Mouse (Mus musculus): ENCODE data around the gene Myo3b. TPM values are rescaled to one million over a fixed set of nuclear protein-coding genes. Genes with fewer than 3 reads are reported as not detected.

The Myo3b gene
- polyA plus RNA-seq, 1 experiment from 2014 or later, result not detected

DNA sequence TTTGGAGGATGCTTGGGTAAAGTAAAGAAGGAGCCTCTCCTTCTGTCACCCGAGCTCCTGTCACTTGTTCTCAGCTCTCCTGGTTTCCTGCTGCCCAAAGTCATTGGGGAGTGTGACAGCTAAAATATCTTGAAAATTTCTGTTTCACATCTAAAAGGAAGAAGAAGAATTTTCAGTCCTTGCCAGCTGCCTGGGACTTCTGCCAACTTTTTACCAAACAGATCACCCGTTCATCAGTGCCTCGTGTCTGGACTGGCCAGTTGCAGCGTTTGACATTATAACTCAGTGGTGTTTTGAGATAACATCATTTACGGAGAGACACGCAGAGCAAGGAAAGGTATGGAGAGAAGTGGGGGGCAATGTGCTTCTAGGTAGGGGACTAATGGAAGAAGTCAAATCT lies 20.7 kb upstream of the Myo3b start:
- 94% methylated on average over 6 of the region's 6 CpGs for WGBS
- Histone ChIP-seq H3K27ac (ENCODE audit: low read depth, low read length) (no peak overlapping the region), H3K27me3 (ENCODE audit: control insufficient read depth, insufficient read depth, low read length) (no peaks in the 10 kb centered on the region), H3K36me3 (ENCODE audit: control insufficient read depth, insufficient read depth, low read length) (peaks cover 6% of the 10 kb centered on the region), H3K4me1 (ENCODE audit: control insufficient read depth, insufficient read depth, low read length) (no peaks in the 10 kb centered on the region), H3K4me3 (ENCODE audit: low read depth, low read length) (no peak overlapping the region), H3K4me2 (no peak overlapping the region), H3K9me3 (ENCODE audit: control insufficient read depth, low read length) (no peaks in the 10 kb centered on the region), H3K9ac (ENCODE audit: low read length) (no peak overlapping the region)
- no peak for DNase-seq (ENCODE audit: low spot score, missing footprints)
- no peak for ATAC-seq (ENCODE audit: low FRiP score)

DNA sequence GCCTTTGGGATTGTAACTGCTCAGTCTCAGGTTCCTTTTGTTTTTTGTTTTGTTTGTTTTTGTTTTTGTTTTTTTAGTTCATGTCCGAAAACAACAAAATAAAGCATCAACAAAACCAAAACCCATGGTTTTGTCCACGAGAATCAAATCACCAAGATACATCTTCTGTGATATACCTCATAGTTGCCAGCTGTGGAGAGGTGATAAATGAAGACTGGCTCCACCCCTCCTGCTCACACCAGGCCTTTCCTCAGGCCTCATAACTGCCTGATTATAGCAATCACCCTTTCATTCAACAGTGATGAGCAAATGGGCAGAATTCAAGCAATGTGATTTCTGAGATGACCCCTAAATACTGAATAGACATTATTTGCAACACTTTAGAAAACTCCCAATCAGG lies 14.5 kb upstream of the Myo3b start:
- H3K9ac ChIP-seq (ENCODE audit: low read length), result no peak overlapping the region
- H3K4me3 ChIP-seq (ENCODE audit: low read depth, low read length), result no peak overlapping the region
- no peak for DNase-seq (ENCODE audit: low spot score, missing footprints)
- H3K4me2 ChIP-seq, result no peak overlapping the region
- ATAC-seq (ENCODE audit: low FRiP score), result no peak
- H3K27ac ChIP-seq (ENCODE audit: low read depth, low read length), result no peak overlapping the region
- H3K9me3 ChIP-seq (ENCODE audit: control insufficient read depth, low read length), result no peaks in the 10 kb centered on the region; the same call in 1 of the 2 replicates
- WGBS, result 92% methylated on average over 2 of the region's 2 CpGs
- peaks cover 3% of the 10 kb centered on the region; the same call in 1 of the 2 replicates for H3K36me3 ChIP-seq (ENCODE audit: control insufficient read depth, insufficient read depth, low read length)
- H3K27me3 ChIP-seq (ENCODE audit: control insufficient read depth, insufficient read depth, low read length), result no peaks in the 10 kb centered on the region
- no peaks in the 10 kb centered on the region for H3K4me1 ChIP-seq (ENCODE audit: control insufficient read depth, insufficient read depth, low read length)

DNA sequence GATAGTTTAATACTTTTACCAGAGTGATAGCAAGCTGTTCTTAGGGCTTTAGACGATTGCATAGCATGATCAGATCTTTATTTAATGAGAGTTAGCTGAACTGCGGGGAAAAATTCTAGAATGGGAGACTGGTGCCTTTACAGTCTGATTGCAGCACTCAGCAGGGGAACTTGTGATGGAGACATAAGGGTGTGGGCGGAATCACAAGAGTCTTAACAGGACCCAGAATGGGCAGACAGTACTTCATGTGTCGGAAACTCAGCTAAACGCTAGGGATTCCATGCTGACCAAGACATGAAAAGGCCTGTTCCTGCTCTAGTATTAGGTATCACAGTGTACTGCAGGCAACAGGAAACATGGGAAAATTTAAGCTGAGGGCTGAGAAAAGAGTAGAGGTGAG lies 13.2 kb upstream of the Myo3b start:
- Histone ChIP-seq H3K36me3 (ENCODE audit: control insufficient read depth, insufficient read depth, low read length) (peaks cover 3% of the 10 kb centered on the region; the same call in 1 of the 2 replicates), H3K27me3 (ENCODE audit: control insufficient read depth, insufficient read depth, low read length) (no peaks in the 10 kb centered on the region), H3K4me1 (ENCODE audit: control insufficient read depth, insufficient read depth, low read length) (no peaks in the 10 kb centered on the region), H3K27ac (ENCODE audit: low read depth, low read length) (no peak overlapping the region), H3K9ac (ENCODE audit: low read length) (no peak overlapping the region), H3K4me3 (ENCODE audit: low read depth, low read length) (no peak overlapping the region), H3K4me2 (no peak overlapping the region), H3K9me3 (ENCODE audit: control insufficient read depth, low read length) (no peaks in the 10 kb centered on the region; the same call in 1 of the 2 replicates)
- WGBS, result 92% methylated on average over 5 of the region's 5 CpGs
- no peak for DNase-seq (ENCODE audit: low spot score, missing footprints)
- ATAC-seq (ENCODE audit: low FRiP score), result no peak

DNA sequence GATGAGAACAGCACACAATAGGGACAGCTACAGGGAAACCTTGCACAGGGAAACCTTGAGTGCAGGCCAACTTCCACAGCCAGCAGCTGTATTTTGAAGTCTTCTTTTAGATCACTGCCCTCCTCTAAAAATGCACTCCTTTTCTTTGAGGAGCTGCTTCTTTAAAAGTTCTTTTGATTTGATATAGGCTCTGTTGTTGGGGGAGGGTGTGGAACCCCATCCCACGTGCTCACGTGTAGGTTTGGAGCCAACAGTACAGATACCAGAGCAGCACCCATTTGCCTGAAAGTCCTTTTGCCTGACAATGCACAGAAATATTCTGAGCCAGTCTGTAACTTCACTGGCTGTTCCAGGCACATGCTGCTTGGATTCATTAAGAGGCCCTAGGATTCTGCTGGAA lies 7.5 kb upstream of the Myo3b start:
- 83% methylated on average over 2 of the region's 2 CpGs for WGBS
- H3K9me3 ChIP-seq (ENCODE audit: control insufficient read depth, low read length), result no peaks in the 10 kb centered on the region; the same call in 1 of the 2 replicates
- no peak overlapping the region for H3K4me2 ChIP-seq
- DNase-seq (ENCODE audit: low spot score, missing footprints) (no peak), ATAC-seq (ENCODE audit: low FRiP score) (no peak)
- H3K4me1 ChIP-seq (ENCODE audit: control insufficient read depth, insufficient read depth, low read length), result no peaks in the 10 kb centered on the region
- H3K27me3 ChIP-seq (ENCODE audit: control insufficient read depth, insufficient read depth, low read length), result no peaks in the 10 kb centered on the region
- no peak overlapping the region for H3K9ac ChIP-seq (ENCODE audit: low read length)
- no peaks in the 10 kb centered on the region for H3K36me3 ChIP-seq (ENCODE audit: control insufficient read depth, insufficient read depth, low read length)
- no peak overlapping the region for H3K4me3 ChIP-seq (ENCODE audit: low read depth, low read length)
- H3K27ac ChIP-seq (ENCODE audit: low read depth, low read length), result no peak overlapping the region

DNA sequence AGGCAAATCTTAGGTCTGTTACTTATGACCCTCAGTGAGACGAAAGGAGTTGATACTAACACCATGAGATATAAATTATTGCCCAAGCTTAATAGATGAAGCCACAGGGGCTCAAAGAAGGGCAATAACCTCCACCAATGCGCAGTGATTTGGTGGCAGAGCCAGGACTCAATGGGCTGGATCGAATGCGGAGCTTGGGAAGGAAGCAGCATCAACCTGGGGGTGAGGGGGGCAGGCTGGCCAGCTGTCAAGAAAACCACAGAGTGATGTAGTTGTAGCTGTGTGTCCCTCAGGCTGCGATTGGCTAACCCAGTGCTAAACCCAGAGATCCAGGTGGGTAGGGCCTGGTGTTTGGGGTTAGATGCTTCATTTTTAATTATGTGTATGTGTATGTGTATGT lies 4.0 kb upstream of the Myo3b start:
- no peaks in the 10 kb centered on the region for H3K27me3 ChIP-seq (ENCODE audit: control insufficient read depth, insufficient read depth, low read length)

GRCm38 (mm10) chr2:70035358-70035757 lies 3.6 kb upstream of the Myo3b start:
- Histone ChIP-seq H3K27ac (ENCODE audit: low read depth, low read length) (no peak overlapping the region), H3K9me3 (ENCODE audit: control insufficient read depth, low read length) (no peaks in the 10 kb centered on the region), H3K4me1 (ENCODE audit: control insufficient read depth, insufficient read depth, low read length) (peaks cover 5% of the 10 kb centered on the region; the same call in 1 of the 2 replicates), H3K27me3 (ENCODE audit: control insufficient read depth, insufficient read depth, low read length) (no peaks in the 10 kb centered on the region), H3K36me3 (ENCODE audit: control insufficient read depth, insufficient read depth, low read length) (no peaks in the 10 kb centered on the region), H3K4me3 (ENCODE audit: low read depth, low read length) (no peak overlapping the region), H3K9ac (ENCODE audit: low read length) (no peak overlapping the region), H3K4me2 (no peak overlapping the region)
- DNase-seq (ENCODE audit: low spot score, missing footprints) (no peak), ATAC-seq (ENCODE audit: low FRiP score) (no peak)
- WGBS, result 59% methylated on average over 1 of the region's 1 CpGs

More for the DNA sequence above, 4.0 kb upstream of the Myo3b start:
- Histone ChIP-seq H3K36me3 (ENCODE audit: control insufficient read depth, insufficient read depth, low read length) (no peaks in the 10 kb centered on the region), H3K27ac (ENCODE audit: low read depth, low read length) (no peak overlapping the region), H3K9me3 (ENCODE audit: control insufficient read depth, low read length) (no peaks in the 10 kb centered on the region; the same call in 1 of the 2 replicates), H3K4me2 (no peak overlapping the region), H3K4me3 (ENCODE audit: low read depth, low read length) (no peak overlapping the region), H3K4me1 (ENCODE audit: control insufficient read depth, insufficient read depth, low read length) (peaks cover 5% of the 10 kb centered on the region; the same call in 1 of the 2 replicates), H3K9ac (ENCODE audit: low read length) (no peak overlapping the region)
- 75% methylated on average over 5 of the region's 5 CpGs for WGBS
- no peak for ATAC-seq (ENCODE audit: low FRiP score)
- DNase-seq (ENCODE audit: low spot score, missing footprints), result no peak

DNA sequence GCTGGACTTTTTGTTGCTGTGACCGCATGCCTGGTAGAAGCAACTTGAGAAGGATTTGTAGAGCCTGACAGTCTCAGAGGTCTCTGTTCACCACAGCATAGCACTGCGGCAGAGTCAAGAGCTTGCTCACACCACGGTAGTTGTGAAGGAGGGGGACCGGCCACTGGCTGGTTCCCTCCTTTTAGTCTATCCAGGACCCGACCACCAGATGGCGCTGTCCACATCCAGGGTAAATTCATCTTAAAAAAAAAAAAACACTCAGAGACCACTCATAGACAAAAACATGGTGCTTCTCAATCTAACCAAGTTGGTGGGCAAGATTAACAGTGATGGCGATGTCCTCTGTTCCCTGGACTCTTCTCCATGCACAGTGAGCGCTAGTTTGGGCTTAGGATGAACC lies 1.7 kb upstream of the Myo3b start:
- Histone ChIP-seq H3K36me3 (ENCODE audit: control insufficient read depth, insufficient read depth, low read length) (no peaks in the 10 kb centered on the region), H3K4me2 (no peak overlapping the region), H3K27ac (ENCODE audit: low read depth, low read length) (no peak overlapping the region), H3K4me1 (ENCODE audit: control insufficient read depth, insufficient read depth, low read length) (peaks cover 5% of the 10 kb centered on the region; the same call in 1 of the 2 replicates), H3K9me3 (ENCODE audit: control insufficient read depth, low read length) (no peaks in the 10 kb centered on the region), H3K27me3 (ENCODE audit: control insufficient read depth, insufficient read depth, low read length) (no peaks in the 10 kb centered on the region), H3K9ac (ENCODE audit: low read length) (no peak overlapping the region), H3K4me3 (ENCODE audit: low read depth, low read length) (no peak overlapping the region)
- 80% methylated on average over 8 of the region's 8 CpGs for WGBS
- DNase-seq (ENCODE audit: low spot score, missing footprints) (no peak), ATAC-seq (ENCODE audit: low FRiP score) (no peak)

DNA sequence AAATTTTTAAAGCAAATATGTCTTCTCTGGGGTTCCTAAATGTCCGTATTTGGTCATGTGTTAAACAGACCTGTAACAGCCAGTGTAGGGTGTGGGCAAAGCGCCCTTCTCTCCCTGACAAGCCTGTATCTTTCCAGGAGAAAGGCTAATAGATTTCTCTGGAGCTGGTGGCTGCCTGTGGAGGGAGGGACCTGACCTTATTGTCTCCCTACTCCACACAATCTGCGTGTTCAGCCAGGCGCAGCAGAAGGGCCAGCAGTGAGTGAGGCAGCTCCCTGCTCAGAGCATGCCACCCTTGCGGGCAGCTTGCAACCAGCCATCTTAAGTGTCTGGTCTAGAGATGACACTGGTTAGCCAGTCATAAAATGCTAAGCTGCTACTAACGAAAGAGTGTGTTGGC lies 5.5 kb downstream of the Myo3b start:
- Histone ChIP-seq H3K9ac (ENCODE audit: low read length) (no peak overlapping the region), H3K27ac (ENCODE audit: low read depth, low read length) (no peak overlapping the region), H3K36me3 (ENCODE audit: control insufficient read depth, insufficient read depth, low read length) (no peaks in the 10 kb centered on the region), H3K4me3 (ENCODE audit: low read depth, low read length) (no peak overlapping the region), H3K4me1 (ENCODE audit: control insufficient read depth, insufficient read depth, low read length) (no peaks in the 10 kb centered on the region), H3K4me2 (no peak overlapping the region), H3K27me3 (ENCODE audit: control insufficient read depth, insufficient read depth, low read length) (no peaks in the 10 kb centered on the region), H3K9me3 (ENCODE audit: control insufficient read depth, low read length) (no peaks in the 10 kb centered on the region)
- DNase-seq (ENCODE audit: low spot score, missing footprints) (no peak), ATAC-seq (ENCODE audit: low FRiP score) (peak; percentile 50; the same call in 1 of the 2 replicates)
- WGBS, result 26% methylated on average over 6 of the region's 6 CpGs

- H3K27me3 ChIP-seq (ENCODE audit: control insufficient read depth, insufficient read depth, low read length), result no peaks in the 10 kb centered on the region
- ATAC-seq (ENCODE audit: low FRiP score) (no peak), DNase-seq (ENCODE audit: low spot score, missing footprints) (peak; percentile 45)
- no peak overlapping the region for H3K9ac ChIP-seq (ENCODE audit: low read length)
- no peaks in the 10 kb centered on the region for H3K4me1 ChIP-seq (ENCODE audit: control insufficient read depth, insufficient read depth, low read length)
- no peak overlapping the region for H3K27ac ChIP-seq (ENCODE audit: low read depth, low read length)
- no peaks in the 10 kb centered on the region for H3K9me3 ChIP-seq (ENCODE audit: control insufficient read depth, low read length)
- H3K4me3 ChIP-seq (ENCODE audit: low read depth, low read length), result no peak overlapping the region
- 88% methylated on average over 11 of the region's 11 CpGs for WGBS
- no peak overlapping the region for H3K4me2 ChIP-seq
- no peaks in the 10 kb centered on the region for H3K36me3 ChIP-seq (ENCODE audit: control insufficient read depth, insufficient read depth, low read length)
These were observed 8.9 kb downstream of the Myo3b start for GRCm38 (mm10) chr2:70047868-70048267.
